In the genomic region with DNA sequence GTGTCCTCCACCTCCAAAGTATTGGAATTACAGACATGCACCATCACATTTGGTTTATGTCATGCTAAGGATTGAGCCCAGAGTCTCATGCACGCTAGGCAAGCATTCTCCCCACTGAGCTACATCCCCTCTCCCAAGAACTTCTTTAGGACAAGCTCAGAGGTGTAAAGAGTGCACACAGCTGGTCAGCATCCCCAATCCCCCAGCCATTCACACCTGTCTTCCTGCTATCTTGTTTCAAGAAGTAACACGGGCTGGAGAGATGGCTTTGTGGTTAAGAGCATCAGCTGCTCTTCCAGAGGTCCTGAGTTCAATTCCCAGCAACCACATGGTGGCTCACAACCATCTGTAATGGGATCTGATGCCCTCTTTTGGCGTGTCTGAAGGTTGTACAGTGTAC, we compare ENCODE assay signal across 16 mouse cellular contexts.
"Had no signal": no experiment of that assay in that cellular context is flagged by ENCODE, and none has a peak within 500 bp of the region (broad histone marks: within the 10 kb centered on the region; RNA-seq: fewer than 3 reads in every experiment).

No protein-coding gene starts in this region.

- H3K4me3 ChIP-seq: neural tube, embryonic 13.5 days; neural tube, embryonic 15.5 days; stomach, embryonic 15.5 days had no signal

- H3K4me2 ChIP-seq: neural tube, embryonic 13.5 days; neural tube, embryonic 15.5 days; stomach, embryonic 15.5 days had no signal

- H3K4me1 ChIP-seq: neural tube, embryonic 15.5 days; stomach, embryonic 15.5 days had no signal

- H3K9ac ChIP-seq: neural tube, embryonic 13.5 days; neural tube, embryonic 15.5 days; stomach, embryonic 15.5 days had no signal

- DNase-seq: retina, postnatal 1 day; right cerebral cortex, adult 18-20 months; right cerebral cortex, postnatal 14 days; right cerebral cortex, postnatal 25 days; right cerebral cortex, postnatal 4 days; spleen, adult 18-20 months; thymus, adult 18-20 months; thymus, adult 2 months; thymus, postnatal 14 days; thymus, postnatal 25 days; thymus, postnatal 36 days; thymus, postnatal 4 days had no signal

- H3K27ac ChIP-seq: neural tube, embryonic 13.5 days; neural tube, embryonic 15.5 days; stomach, embryonic 15.5 days; stomach, postnatal 0 days had no signal

- H3K36me3 ChIP-seq: neural tube, embryonic 13.5 days; neural tube, embryonic 15.5 days; stomach, embryonic 15.5 days had no signal

- H3K9me3 ChIP-seq: neural tube, embryonic 13.5 days; neural tube, embryonic 15.5 days; stomach, embryonic 15.5 days had no signal

- H3K27me3 ChIP-seq: neural tube, embryonic 13.5 days; neural tube, embryonic 15.5 days; stomach, embryonic 15.5 days had no signal
